Mouse (Mus musculus): Measurements from ENCODE around the gene Scamp5. TPM values are rescaled to one million over a fixed set of nuclear protein-coding genes. Genes with fewer than 3 reads are reported as not detected.

The Scamp5 gene
- polyA plus RNA-seq, 1 experiment from 2014 or later: 98.9 TPM

DNA sequence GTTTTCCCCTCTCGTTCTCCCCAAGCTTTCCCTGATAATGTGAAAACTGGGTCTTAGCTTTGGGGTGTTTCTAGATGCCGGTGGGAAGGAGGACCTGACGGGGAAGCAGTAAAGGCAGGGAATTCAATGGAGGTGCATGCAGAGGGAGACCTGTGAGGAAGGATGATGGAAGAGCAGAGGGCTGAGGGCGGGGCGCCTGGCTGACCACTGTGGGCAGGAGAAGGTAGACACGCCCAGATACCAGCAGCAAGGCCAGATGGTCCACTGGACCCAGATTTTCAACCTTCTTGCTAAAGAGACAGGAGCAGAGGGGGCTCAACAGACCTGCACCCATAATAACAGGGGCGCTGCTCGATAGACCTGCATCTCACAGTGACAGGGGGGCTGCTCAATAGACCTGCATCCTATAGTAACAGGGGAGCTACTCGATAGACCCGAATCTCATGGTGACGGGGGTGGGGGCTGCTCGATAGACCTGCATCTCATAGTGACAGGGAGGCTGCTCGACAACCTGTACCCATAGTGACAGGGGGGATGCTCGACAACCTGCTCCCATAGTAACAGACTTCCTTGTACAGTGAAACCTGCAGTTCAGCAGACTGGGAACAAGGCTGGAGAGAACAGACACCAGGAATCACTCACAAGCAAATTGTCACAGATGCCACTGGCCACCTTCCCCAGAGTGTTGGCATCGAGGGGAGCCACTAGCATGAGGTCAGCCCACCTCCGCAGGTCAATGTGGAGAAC lies 48.2 kb downstream of the Scamp5 start:
- Histone ChIP-seq H3K36me3 (ENCODE audit: control insufficient read depth, insufficient read depth, low read length) (0 out of 2 replicates have a peak, but pooled peaks cover 4% of the 10 kb centered on the region), H3K9ac (replicated peaks; ENCODE audit: low read length) (no peak overlapping the region), H3K27ac (replicated peaks; ENCODE audit: low read depth, low read length) (no peak overlapping the region), H3K4me1 (ENCODE audit: control insufficient read depth, insufficient read depth, low read length) (no peaks in the 10 kb centered on the region), H3K4me3 (replicated peaks; ENCODE audit: low read depth, low read length) (no peak overlapping the region), H3K27me3 (ENCODE audit: control insufficient read depth, insufficient read depth, low read length) (no peaks in the 10 kb centered on the region), H3K4me2 (ENCODE audit: low read length) (no peak overlapping the region), H3K9me3 (ENCODE audit: control insufficient read depth, low read length) (no peaks in the 10 kb centered on the region)
- ATAC-seq (ENCODE audit: low FRiP score, low TSS enrichment) (no peak), DNase-seq (no peak)
- 92% methylated on average over 16 of the region's 16 CpGs for WGBS

DNA sequence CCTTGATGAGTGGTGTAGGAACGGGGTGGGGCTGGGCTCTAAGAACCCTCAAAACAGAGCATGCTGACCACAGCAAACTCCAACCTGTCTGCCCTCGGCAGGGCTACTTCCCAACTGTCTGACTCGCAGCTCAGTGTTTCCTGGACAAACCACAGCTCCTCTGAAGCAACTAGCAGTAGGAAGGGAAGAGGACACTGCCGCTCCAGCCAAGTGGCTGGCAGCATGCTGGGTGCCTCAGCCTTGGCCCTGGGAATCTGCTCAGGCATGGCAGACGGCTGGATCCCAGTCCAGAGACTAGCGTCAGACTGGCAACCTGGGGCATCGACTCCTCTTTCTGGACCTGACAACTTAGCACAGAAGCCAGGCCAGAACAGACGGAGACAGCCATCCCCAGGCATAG lies 50.5 kb downstream of the Scamp5 start:
- Histone ChIP-seq H3K9me3 (ENCODE audit: control insufficient read depth, low read length) (no peaks in the 10 kb centered on the region), H3K4me3 (replicated peaks; ENCODE audit: low read depth, low read length) (no peak overlapping the region), H3K27ac (replicated peaks; ENCODE audit: low read depth, low read length) (no peak overlapping the region), H3K36me3 (ENCODE audit: control insufficient read depth, insufficient read depth, low read length) (peaks cover 8% of the 10 kb centered on the region; the same call in 1 of the 2 replicates), H3K9ac (replicated peaks; ENCODE audit: low read length) (no peak overlapping the region), H3K4me2 (ENCODE audit: low read length) (no peak overlapping the region), H3K27me3 (ENCODE audit: control insufficient read depth, insufficient read depth, low read length) (no peaks in the 10 kb centered on the region), H3K4me1 (ENCODE audit: control insufficient read depth, insufficient read depth, low read length) (no peaks in the 10 kb centered on the region)
- ATAC-seq (ENCODE audit: low FRiP score, low TSS enrichment): no peak
- no peak for DNase-seq
- 89% methylated on average over 8 of the region's 8 CpGs for WGBS

DNA sequence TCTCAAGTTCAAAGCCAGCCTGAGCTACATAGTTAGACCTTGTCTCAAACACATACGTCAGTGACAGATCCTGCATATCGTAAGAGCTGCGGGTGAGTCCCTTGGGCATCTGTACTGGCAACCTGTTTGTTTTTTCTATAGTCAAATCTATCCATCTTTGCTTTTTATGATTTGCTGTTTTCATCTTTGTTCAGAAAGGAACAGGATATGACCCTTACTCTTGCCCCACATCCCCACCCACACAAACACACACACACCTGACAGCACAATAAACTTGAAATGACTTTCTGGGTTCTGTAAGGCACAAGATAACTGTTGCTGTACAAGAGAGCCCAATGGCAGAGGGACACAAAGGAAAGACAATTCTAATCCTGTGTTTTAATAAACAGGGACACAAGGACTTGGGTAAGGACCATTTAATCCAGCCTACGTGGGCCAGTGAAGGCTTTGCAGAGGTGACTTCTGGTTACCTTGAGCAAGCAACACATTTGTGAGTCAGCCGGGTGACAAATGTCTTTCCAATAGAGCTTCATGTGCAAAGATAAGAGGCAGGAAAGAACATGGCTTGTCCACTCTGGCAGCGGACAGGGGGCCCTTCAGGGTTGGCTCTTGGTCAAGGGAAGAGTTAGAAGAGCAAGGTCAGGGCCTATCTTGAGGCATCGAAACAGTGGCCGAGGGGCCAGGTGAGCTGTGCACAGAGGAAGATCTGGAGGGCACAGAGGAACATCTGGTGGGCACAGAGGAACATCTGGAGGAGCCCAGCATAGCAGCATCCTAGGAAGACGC lies 60.5 kb downstream of the Scamp5 start:
- no peak overlapping the region for H3K4me2 ChIP-seq (ENCODE audit: low read length)
- H3K4me1 ChIP-seq (ENCODE audit: control insufficient read depth, insufficient read depth, low read length): no peaks in the 10 kb centered on the region
- H3K27me3 ChIP-seq (ENCODE audit: control insufficient read depth, insufficient read depth, low read length): no peaks in the 10 kb centered on the region
- H3K27ac ChIP-seq (replicated peaks; ENCODE audit: low read depth, low read length): no peak overlapping the region
- H3K9me3 ChIP-seq (ENCODE audit: control insufficient read depth, low read length): no peaks in the 10 kb centered on the region
- no peak overlapping the region for H3K9ac ChIP-seq (replicated peaks; ENCODE audit: low read length)
- DNase-seq: no peak
- no peak overlapping the region for H3K4me3 ChIP-seq (replicated peaks; ENCODE audit: low read depth, low read length)
- no peak for ATAC-seq (ENCODE audit: low FRiP score, low TSS enrichment)
- H3K36me3 ChIP-seq (ENCODE audit: control insufficient read depth, insufficient read depth, low read length): no peaks in the 10 kb centered on the region; the same call in 1 of the 2 replicates
- 95% methylated on average over 9 of the region's 9 CpGs for WGBS

DNA sequence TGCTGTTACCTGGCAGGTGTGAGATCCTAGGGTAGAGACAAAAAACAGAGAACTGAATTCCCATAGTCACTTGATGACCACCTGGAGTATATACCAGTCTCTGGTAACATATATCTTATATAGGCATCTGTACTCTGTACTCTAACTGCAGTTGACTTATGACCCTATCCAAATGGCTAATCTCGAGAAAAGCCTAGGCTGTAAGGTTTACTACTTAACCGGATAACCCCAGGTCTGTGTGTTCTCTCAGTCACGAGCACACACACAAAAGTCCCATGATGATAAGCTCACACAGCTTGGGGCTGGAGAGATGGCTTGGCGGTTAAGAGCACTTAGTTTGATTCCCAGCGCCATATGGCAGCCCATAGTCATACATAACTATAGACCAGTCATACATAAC lies 61.5 kb downstream of the Scamp5 start:
- 93% methylated on average over 5 of the region's 5 CpGs for WGBS
- Histone ChIP-seq H3K36me3 (ENCODE audit: control insufficient read depth, insufficient read depth, low read length) (no peaks in the 10 kb centered on the region), H3K27ac (replicated peaks; ENCODE audit: low read depth, low read length) (no peak overlapping the region), H3K4me3 (replicated peaks; ENCODE audit: low read depth, low read length) (no peak overlapping the region), H3K4me2 (ENCODE audit: low read length) (no peak overlapping the region), H3K27me3 (ENCODE audit: control insufficient read depth, insufficient read depth, low read length) (no peaks in the 10 kb centered on the region), H3K9me3 (ENCODE audit: control insufficient read depth, low read length) (no peaks in the 10 kb centered on the region), H3K4me1 (ENCODE audit: control insufficient read depth, insufficient read depth, low read length) (no peaks in the 10 kb centered on the region), H3K9ac (replicated peaks; ENCODE audit: low read length) (no peak overlapping the region)
- ATAC-seq (ENCODE audit: low FRiP score, low TSS enrichment) (no peak), DNase-seq (no peak)

DNA sequence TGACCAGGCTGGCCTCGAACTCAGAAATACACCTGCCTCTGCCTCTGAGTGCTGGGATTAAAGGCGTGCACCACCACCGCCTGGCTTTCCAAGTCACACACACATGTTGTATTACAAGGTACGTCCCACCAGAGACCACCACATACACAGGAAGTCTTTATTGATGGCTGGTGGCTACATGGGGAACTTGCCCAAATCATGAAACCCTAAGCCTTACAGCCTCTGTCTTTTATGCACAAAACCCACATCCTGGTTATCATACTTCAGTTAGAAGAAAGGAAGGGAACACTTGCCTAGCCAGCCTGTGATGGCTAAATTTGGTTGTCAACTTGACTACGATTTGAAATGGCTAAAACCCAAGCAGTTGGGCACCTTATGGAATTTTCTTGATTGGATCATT lies 63.8 kb downstream of the Scamp5 start:
- no peaks in the 10 kb centered on the region for H3K4me1 ChIP-seq (ENCODE audit: control insufficient read depth, insufficient read depth, low read length)
- no peak overlapping the region for H3K4me3 ChIP-seq (replicated peaks; ENCODE audit: low read depth, low read length)
- no peak for DNase-seq
- ATAC-seq (ENCODE audit: low FRiP score, low TSS enrichment): no peak
- 0 out of 2 replicates have a peak, but pooled peaks cover 10% of the 10 kb centered on the region for H3K9me3 ChIP-seq (ENCODE audit: control insufficient read depth, low read length)
- H3K4me2 ChIP-seq (ENCODE audit: low read length): no peak overlapping the region
- no peaks in the 10 kb centered on the region for H3K36me3 ChIP-seq (ENCODE audit: control insufficient read depth, insufficient read depth, low read length)
- 91% methylated on average over 5 of the region's 5 CpGs for WGBS
- H3K27ac ChIP-seq (replicated peaks; ENCODE audit: low read depth, low read length): no peak overlapping the region
- H3K9ac ChIP-seq (replicated peaks; ENCODE audit: low read length): no peak overlapping the region
- H3K27me3 ChIP-seq (ENCODE audit: control insufficient read depth, insufficient read depth, low read length): no peaks in the 10 kb centered on the region

DNA sequence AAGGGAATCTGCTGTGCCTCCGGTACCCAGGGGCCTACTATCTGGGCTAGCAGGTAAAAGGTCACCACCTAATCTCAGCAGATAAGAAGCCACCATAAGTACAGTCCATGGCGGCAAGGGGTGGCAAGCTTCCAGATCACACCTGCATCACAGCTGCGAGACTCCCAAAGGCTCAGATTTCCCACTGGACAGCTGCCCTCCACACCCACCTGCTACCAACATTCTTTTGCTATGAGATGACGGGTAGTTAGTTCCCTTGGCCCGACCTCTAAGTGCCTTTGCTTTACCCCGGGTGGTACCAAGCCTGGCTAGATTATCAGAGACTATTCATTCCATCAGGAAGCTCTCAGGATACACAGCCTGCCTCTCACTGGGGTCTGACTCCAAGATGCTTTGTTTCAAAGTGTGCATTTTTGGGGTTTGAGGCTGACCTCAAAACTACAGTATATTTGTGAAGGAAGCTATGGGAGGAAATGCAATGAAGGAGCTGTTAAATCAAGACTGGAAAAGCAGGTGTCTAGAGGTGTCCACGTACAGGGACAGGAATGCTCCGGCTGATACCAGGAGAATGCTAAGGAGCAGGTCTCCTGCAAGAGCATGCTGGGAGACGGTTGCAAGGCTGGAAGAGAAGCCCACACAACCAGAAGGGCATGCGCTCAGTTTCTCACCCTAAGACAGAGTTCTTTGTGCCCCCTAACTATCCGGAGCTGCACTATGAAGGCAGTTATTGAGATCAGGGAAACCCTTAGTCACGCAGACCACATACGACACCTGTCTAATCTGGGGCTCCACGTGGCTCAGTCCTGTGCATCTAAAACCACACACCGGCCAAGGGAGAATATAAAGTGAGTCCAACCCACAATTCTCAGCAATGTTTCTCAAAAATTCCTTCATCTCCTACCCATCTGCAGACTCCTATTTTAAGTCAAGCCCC lies 65.3 kb downstream of the Scamp5 start:
- 0 out of 2 replicates have a peak, but pooled peaks cover 10% of the 10 kb centered on the region for H3K9me3 ChIP-seq (ENCODE audit: control insufficient read depth, low read length)
- H3K4me1 ChIP-seq (ENCODE audit: control insufficient read depth, insufficient read depth, low read length): no peaks in the 10 kb centered on the region
- WGBS: 92% methylated on average over 15 of the region's 15 CpGs
- no peak overlapping the region for H3K4me2 ChIP-seq (ENCODE audit: low read length)
- no peak overlapping the region for H3K4me3 ChIP-seq (replicated peaks; ENCODE audit: low read depth, low read length)
- DNase-seq (no peak), ATAC-seq (ENCODE audit: low FRiP score, low TSS enrichment) (no peak)
- H3K9ac ChIP-seq (replicated peaks; ENCODE audit: low read length): no peak overlapping the region
- no peaks in the 10 kb centered on the region for H3K27me3 ChIP-seq (ENCODE audit: control insufficient read depth, insufficient read depth, low read length)
- no peaks in the 10 kb centered on the region for H3K36me3 ChIP-seq (ENCODE audit: control insufficient read depth, insufficient read depth, low read length)
- no peak overlapping the region for H3K27ac ChIP-seq (replicated peaks; ENCODE audit: low read depth, low read length)

DNA sequence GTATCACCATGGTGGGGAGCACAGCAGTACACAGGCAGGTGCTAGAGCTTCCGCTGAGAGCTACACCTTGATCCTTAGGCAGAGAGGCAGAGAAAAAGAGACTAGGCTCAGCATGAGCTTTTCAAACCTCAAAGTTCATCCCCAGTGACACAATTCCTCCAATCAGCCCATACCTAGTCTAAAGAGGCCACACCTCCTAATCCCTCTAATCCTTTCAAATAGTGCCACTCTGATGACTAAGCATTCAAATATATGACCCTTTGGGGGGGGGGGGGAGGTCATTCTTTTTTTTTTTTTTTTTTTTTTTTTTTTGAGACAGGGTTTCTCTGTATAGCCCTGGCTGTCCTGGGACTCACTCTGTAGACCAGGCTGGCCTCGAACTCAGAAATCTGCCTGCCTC lies 69.1 kb downstream of the Scamp5 start:
- H3K4me2 ChIP-seq (ENCODE audit: low read length): no peak overlapping the region
- H3K9me3 ChIP-seq (ENCODE audit: control insufficient read depth, low read length): 0 out of 2 replicates have a peak, but pooled peaks cover 10% of the 10 kb centered on the region
- no peak overlapping the region for H3K27ac ChIP-seq (replicated peaks; ENCODE audit: low read depth, low read length)
- no peak overlapping the region for H3K4me3 ChIP-seq (replicated peaks; ENCODE audit: low read depth, low read length)
- ATAC-seq (ENCODE audit: low FRiP score, low TSS enrichment) (no peak), DNase-seq (no peak)
- no peaks in the 10 kb centered on the region for H3K36me3 ChIP-seq (ENCODE audit: control insufficient read depth, insufficient read depth, low read length)
- H3K4me1 ChIP-seq (ENCODE audit: control insufficient read depth, insufficient read depth, low read length): no peaks in the 10 kb centered on the region
- WGBS: 85% methylated on average over 2 of the region's 2 CpGs
- H3K9ac ChIP-seq (replicated peaks; ENCODE audit: low read length): no peak overlapping the region
- H3K27me3 ChIP-seq (ENCODE audit: control insufficient read depth, insufficient read depth, low read length): no peaks in the 10 kb centered on the region

DNA sequence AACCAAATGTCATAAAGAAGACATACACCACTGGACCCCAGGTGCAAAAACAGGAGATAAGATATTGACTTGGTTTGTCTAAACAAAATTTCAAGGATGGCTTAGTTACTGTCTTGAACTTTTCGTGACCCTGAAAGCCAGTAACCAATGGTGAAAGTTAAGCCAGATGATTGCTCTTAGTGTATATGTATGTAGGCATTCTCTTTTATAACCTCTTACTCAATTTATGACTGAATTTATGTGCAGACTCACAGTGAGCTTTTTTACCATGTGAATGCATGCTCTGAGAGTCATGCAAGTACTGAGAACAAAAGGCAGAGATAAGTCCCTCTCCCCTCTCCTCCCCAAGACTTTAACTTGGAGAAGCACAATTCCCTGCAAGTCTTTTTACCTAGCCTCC lies 75.0 kb downstream of the Scamp5 start:
- 95% methylated on average over 1 of the region's 1 CpGs for WGBS
- no peak overlapping the region for H3K4me2 ChIP-seq (ENCODE audit: low read length)
- no peaks in the 10 kb centered on the region for H3K27me3 ChIP-seq (ENCODE audit: control insufficient read depth, insufficient read depth, low read length)
- H3K36me3 ChIP-seq (ENCODE audit: control insufficient read depth, insufficient read depth, low read length): no peaks in the 10 kb centered on the region
- no peak overlapping the region for H3K4me3 ChIP-seq (replicated peaks; ENCODE audit: low read depth, low read length)
- no peak overlapping the region for H3K9ac ChIP-seq (replicated peaks; ENCODE audit: low read length)
- no peak overlapping the region for H3K27ac ChIP-seq (replicated peaks; ENCODE audit: low read depth, low read length)
- H3K4me1 ChIP-seq (ENCODE audit: control insufficient read depth, insufficient read depth, low read length): no peaks in the 10 kb centered on the region
- no peak for ATAC-seq (ENCODE audit: low FRiP score, low TSS enrichment)
- DNase-seq: no peak
- no peaks in the 10 kb centered on the region for H3K9me3 ChIP-seq (ENCODE audit: control insufficient read depth, low read length)

All from midbrain, embryonic 14.5 days (tissue).